In genomic region chr16:30971950-30972541, GRCm38 (mm10) we compare ENCODE assay signal across 8 mouse cellular contexts.
A peak's percentile ranks its signal among the peaks of the same experiment; 100 is the strongest.
DNase-seq lines count a peak whose midpoint lies in the region; ATAC-seq lines count a peak whose summit lies in the region.

No protein-coding gene starts in this region.

- peaks cover 4% of the 10 kb centered on the region; the same call in 1 of the 2 replicates for H3K4me1 ChIP-seq in hindbrain, embryonic 11.5 days (replicated peaks; ENCODE audit: control insufficient read depth, insufficient read depth, low read length)
- peaks cover 15% of the 10 kb centered on the region for H3K4me1 ChIP-seq in forebrain, embryonic 12.5 days

- ATAC-seq in megakaryocyte-erythroid progenitor cell, adult 5-6 weeks (replicated peaks; ENCODE audit: low FRiP score, low TSS enrichment, poor library complexity, severe bottlenecking), result 0 out of 2 replicates have a peak, but pooled peaks have one; percentile 28
- ATAC-seq in hindbrain, embryonic 11.5 days (ENCODE audit: low FRiP score), result no peak
- no peak for ATAC-seq in forebrain, embryonic 12.5 days (ENCODE audit: low FRiP score)

- no peak overlapping the region for H3K4me2 ChIP-seq in hindbrain, embryonic 11.5 days (replicated peaks; ENCODE audit: low read depth, low read length)
- no peak overlapping the region for H3K4me2 ChIP-seq in forebrain, embryonic 12.5 days

- H3K36me3 ChIP-seq in hindbrain, embryonic 11.5 days (ENCODE audit: control insufficient read depth, insufficient read depth, low read length), result no peaks in the 10 kb centered on the region
- no peaks in the 10 kb centered on the region for H3K36me3 ChIP-seq in forebrain, embryonic 12.5 days (replicated peaks)

- no peaks in the 10 kb centered on the region for H3K27me3 ChIP-seq in hindbrain, embryonic 11.5 days (ENCODE audit: control insufficient read depth, insufficient read depth, low read length)
- H3K27me3 ChIP-seq in forebrain, embryonic 12.5 days, result 0 out of 2 replicates have a peak, but pooled peaks cover 3% of the 10 kb centered on the region

- H3K27ac ChIP-seq in hindbrain, embryonic 11.5 days (ENCODE audit: low read depth, low read length), result no peak overlapping the region
- H3K27ac ChIP-seq in forebrain, embryonic 12.5 days, result no peak overlapping the region

- H3K4me3 ChIP-seq in hindbrain, embryonic 11.5 days (ENCODE audit: low read depth, low read length), result no peak overlapping the region
- no peak overlapping the region for H3K4me3 ChIP-seq in forebrain, embryonic 12.5 days (replicated peaks)

- 91% methylated on average over 18 of the region's 18 CpGs for WGBS in hindbrain, embryonic 11.5 days
- WGBS in forebrain, embryonic 12.5 days, result 91% methylated on average over 18 of the region's 18 CpGs

- DNase-seq in left cerebral cortex, postnatal 14 days (ENCODE audit: low spot score in 2 of 2), result peak; percentile 35 to 80
- DNase-seq in left cerebral cortex, postnatal 4 days, result no peak
- peak; percentile 50 for DNase-seq in c-Kit-positive CD71-negative TER-119-negative erythroid progenitor cells, embryonic 14.5 days (ENCODE audit: low read depth)
- DNase-seq in kidney, postnatal 36 days, result peak; percentile 57 to 67
- no peak for DNase-seq in hindbrain, embryonic 11.5 days (ENCODE audit: low spot score)
- DNase-seq in embryo, embryonic 10.5 days (ENCODE audit: low spot score), result no peak

- intact Hi-C loops in left cerebral cortex, postnatal 14 days (cut with DNase I), result no loop called here
- intact Hi-C loops in left cerebral cortex, postnatal 4 days (cut with DNase I), result no loop called here

- H3K9me3 ChIP-seq in hindbrain, embryonic 11.5 days (ENCODE audit: control insufficient read depth, low read length), result no peaks in the 10 kb centered on the region
- no peaks in the 10 kb centered on the region for H3K9me3 ChIP-seq in forebrain, embryonic 12.5 days

- no peak overlapping the region for H3K9ac ChIP-seq in hindbrain, embryonic 11.5 days (ENCODE audit: low read depth, low read length)
- H3K9ac ChIP-seq in forebrain, embryonic 12.5 days, result no peak overlapping the region

Comparison
In these comparisons a context has a peak if more than half of its experiments do, and no peak if none do; other contexts are left out.
1. DNase-seq: peak in left cerebral cortex, postnatal 14 days (2 of 2), c-Kit-positive CD71-negative TER-119-negative erythroid progenitor cells, embryonic 14.5 days (single experiment) and kidney, postnatal 36 days (2 of 2); none in left cerebral cortex, postnatal 4 days (single experiment), hindbrain, embryonic 11.5 days (single experiment) and embryo, embryonic 10.5 days (single experiment).